Mouse (Mus musculus) mouse trophoblast stem cell (cell line): ENCODE measurements around the gene Epsti1.

Source experiments
- in situ Hi-C, 2 experiments: fragments of 300-500 bp; cut with MseI, MboI; formaldehyde crosslinking; loops; 2 replicates in 1 of 2; 3 replicates in 1 of 2; pipeline ENCODE4 v1.15.1; 2025

Epsti1 gene

DNA sequence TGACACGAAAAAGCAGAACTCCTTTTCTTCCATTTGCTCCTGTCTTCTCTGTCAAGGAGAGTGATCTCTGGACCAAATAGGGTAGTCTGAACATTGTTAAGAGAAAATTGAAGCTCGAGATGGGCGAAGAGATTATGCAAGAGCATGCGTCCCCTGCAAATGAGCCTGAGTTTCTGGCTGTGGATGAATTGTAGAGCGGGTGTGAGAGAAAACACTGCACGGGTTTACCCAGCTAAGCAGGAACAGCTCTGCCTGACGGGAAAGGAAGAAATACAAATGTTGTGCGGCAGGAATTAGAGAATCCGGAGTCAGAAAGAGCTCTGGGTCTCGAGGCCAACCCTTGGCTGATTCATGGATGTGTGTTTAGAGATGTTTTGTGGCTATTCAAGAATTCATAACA, 107.8 kb downstream of the Epsti1 start:
- in situ Hi-C loops, result no loop called here

DNA sequence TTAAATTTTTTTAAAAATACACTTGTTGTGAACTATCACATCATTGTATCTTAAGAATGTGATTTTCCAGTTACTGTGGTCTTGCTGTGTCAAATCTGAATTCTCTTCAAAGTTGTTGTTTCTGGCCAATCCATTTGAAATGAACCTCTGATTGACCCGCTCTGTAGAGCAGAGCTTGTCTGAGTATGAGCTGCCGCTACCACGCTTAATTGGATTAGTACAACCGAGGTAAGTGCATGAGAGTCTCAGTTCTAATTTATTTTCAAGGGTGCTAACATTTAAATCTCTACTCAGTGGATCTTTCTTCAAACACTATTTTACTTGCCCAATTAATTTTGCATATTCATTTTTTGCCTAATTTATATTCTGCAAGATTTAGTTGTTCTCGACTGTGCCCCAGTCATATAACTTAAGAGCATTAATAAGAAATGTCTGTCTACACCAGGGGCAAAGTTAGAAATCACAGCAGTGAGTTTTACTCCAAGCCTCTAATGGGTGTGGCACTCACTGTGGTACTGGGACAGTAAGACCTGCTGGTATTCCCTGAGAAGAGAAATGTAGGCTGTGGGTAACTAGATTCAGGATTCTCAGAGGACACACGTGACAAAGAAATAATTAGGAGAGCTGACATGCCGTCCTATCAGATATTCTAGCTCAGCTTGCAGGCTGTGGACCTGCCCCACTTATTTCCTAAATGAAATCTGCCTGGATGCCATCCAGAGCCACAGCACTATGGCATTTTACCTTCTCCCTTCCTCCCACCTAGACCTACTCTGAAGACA, 111.7 kb downstream of the Epsti1 start:
- in situ Hi-C loops, result no loop called here

DNA sequence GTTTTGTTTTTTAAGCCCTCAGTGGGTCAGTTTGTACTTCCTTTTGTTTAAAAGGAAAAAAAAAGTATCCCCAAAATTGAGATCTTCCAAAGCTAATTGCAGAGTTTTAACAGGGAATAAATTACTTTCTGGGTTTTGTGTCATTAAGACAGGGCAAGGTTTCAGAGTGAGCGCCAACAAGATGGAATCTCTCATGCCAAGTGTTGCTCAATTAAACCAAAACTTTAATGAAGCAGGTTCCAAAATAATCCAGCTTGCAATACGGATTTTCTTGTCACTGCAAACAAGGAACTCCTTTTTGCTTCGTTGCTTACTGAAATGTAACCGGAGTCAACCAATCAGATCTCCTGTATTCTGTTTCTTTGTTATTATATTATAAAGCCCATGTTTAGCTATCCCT, 112.4 kb downstream of the Epsti1 start:
- in situ Hi-C loops, result no loop called here

DNA sequence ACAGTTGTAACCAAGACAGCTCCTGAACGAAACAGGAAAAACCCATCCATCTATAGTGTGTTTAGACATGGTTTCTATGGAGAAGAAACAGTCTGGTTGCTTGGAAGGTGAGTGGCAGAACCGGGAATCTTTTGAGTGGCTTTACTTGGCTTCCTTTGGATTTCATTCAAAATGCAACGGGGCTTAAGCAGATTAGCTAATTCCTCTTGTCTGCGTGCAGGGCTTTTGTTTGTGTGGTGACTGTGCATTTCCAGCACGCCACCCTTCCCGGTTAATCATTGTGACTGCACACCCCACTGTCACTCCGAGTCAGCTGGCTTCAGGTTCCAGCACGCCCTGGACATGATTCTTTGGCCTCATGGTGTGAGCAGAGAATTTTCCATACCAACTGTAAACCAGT, 115.9 kb downstream of the Epsti1 start:
- in situ Hi-C loops, result no loop called here

DNA sequence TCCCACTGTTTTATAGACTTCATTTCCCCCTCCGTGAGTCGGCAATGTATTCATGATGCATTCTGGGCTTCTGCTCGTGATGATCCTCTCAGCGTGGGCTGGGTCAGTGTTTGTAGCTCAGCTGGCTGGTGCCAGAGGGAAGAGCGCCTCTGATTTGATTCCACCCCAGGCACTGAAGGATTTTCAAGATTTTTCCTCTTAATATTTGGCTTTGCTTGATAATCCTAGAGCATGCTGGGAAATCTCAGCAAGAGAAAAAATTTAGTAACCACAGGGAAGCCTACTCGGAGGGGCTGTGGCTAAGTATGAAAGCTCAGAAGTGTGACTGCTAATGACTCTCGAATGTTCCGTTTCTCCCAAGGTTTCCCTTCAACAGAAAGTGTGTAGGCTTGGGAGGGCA, 134.8 kb downstream of the Epsti1 start:
- in situ Hi-C loops, result no loop called here

DNA sequence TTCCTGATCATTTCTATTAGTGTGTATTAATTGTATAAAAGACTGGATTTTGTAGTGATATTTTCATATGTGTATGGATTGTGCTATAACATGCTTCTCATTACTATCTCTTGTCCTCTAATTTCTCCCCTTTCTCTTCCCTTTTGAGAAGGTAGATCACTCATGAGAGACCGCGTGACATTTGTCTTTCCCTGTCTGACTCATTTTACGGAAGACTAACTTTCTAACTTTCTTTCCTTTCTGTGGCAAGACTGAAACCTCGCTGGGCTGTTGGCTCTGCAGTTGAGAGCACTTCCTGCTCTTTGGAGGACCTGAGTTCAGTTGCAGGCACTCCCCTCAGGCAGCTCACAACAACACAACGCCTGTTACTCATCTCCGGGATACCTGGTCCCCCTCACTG, 136.6 kb downstream of the Epsti1 start:
- in situ Hi-C loops, result no loop called here

DNA sequence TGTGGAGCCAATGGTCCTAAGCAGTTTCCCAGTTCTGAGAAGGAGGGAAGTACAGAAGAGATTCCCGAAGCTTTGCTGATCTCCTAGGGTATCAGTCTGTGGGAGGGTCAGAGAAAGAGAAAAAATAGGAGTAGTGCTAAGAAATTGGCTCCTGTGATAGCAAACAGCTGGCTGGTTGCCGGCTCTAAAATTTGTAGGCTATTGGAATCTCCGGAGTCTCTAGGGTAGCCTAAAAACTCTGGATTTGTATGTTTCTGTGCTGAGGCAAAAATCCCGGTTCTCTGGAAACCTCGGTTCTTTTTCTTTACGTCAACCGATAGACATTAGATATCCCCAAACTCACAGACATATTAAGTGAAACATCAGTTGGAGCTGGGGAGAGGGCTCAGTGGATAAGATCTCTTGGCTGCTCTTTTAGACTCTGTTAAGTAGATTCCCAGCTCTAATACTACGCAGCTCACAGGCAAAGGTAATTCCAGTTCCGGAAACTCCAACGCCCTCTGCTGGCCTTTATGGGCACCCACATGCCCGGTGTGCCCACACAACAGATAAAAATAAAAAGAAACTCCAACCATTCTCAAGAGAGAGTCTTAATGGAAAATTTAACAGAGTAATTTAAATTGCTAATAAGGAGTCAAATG, 138.0 kb downstream of the Epsti1 start:
- in situ Hi-C loops, result no loop called here

DNA sequence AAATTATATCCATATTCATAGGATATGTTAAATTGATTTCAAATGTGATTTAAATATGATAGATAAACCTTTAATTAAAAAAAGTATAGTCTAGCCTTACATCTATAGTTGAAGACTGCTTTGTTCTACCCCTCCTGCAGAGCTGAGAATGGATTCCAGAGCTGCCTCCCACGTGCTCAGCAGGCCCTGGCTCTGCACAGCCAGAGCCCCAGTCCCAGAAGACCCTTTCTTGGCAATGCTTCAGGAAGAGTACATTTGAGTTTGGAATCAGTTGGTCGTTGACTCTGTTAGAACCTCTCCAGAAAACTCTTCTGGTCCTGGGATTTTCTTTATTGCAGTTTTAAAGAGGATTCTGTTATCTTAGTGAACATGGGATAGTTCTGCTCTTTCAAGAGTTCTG, 139.0 kb downstream of the Epsti1 start:
- in situ Hi-C loops, result no loop called here

DNA sequence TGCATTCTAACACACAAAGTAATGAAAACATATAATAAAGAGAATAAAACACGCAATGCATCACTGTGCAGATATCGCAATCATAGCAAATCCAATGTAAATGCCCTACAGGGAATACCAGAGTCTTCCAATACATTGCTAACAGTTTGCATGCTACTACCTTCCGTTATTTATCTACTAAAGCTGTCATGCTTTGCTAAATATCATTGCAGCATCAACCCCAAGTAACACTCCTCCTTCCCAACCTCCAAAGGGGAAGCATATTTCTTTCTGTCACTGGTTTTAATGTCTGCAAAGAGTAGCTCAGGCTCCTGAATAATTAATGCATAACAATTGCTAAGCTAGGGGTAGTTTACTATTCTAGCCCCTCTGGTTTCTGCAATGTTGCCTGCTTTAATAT, 144.2 kb downstream of the Epsti1 start:
- in situ Hi-C loops, result no loop called here

DNA sequence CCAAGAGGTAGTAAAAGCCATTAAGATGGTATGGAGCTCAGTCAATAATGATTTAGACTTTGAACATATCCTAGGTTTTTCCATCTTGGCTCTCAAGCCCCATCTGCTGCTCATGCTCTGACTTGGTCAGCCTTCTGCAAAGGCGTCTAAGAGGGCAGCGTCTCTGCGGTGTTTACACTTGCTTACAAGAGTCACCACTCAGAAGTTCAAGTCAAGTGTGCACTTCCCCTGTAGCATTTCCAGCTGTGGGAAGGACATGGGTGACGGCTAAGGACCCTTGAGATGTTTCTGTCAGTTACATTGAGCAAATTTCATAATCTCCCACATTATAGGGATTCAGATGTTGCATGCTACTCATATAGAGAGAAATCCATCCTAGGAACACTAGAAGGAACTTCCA, 144.6 kb downstream of the Epsti1 start:
- in situ Hi-C loops, result no loop called here
